22 mouse cellular contexts compared by ENCODE assay signal in genomic region chr6:56913092-56913858, GRCm38 (mm10). TPM values are rescaled to one million over a fixed set of nuclear protein-coding genes. Genes with fewer than 3 reads are reported as not detected.
A peak's percentile ranks its signal among the peaks of the same experiment; 100 is the strongest.
DNase-seq lines count a peak whose midpoint lies in the region; ATAC-seq and TF ChIP-seq lines count a peak whose summit lies in the region.
"Had no signal": no experiment of that assay in that cellular context is flagged by ENCODE, and none has a peak within 500 bp of the region (broad histone marks: within the 10 kb centered on the region; RNA-seq: fewer than 3 reads in every experiment).

No protein-coding gene starts in this region.

- no peak overlapping the region for H3K9ac ChIP-seq in liver, embryonic 11.5 days (ENCODE audit: low read depth, low read length)
- no peak overlapping the region for H3K9ac ChIP-seq in stomach, postnatal 0 days (ENCODE audit: low read length)
- H3K9ac ChIP-seq: limb, embryonic 13.5 days had no signal

- no peaks in the 10 kb centered on the region for H3K27me3 ChIP-seq in erythroblast, embryonic 14.5 days (ENCODE audit: control insufficient read depth)
- no peaks in the 10 kb centered on the region for H3K27me3 ChIP-seq in liver, embryonic 11.5 days (replicated peaks; ENCODE audit: control insufficient read depth, insufficient read depth, low read length)
- H3K27me3 ChIP-seq in stomach, postnatal 0 days (ENCODE audit: control insufficient read depth, insufficient read depth, low read length): no peaks in the 10 kb centered on the region
- H3K27me3 ChIP-seq: limb, embryonic 13.5 days had no signal

- intact Hi-C loops in left cerebral cortex, adult 2 months (cut with DNase I): no loop called here

- TF ChIP-seq CTCF in left cerebral cortex, adult 2 months (IDR thresholded peaks at IDR 0.05): no peak
- no peak for TF ChIP-seq CTCF in stomach, postnatal 0 days (IDR thresholded peaks at IDR 0.05; ENCODE audit: low read depth)

- H3K27ac ChIP-seq in left cerebral cortex, adult 2 months: peak overlapping the region; percentile 69
- H3K27ac ChIP-seq in liver, embryonic 11.5 days (ENCODE audit: low read depth, low read length): peak overlapping the region; percentile 68
- 0 out of 2 replicates have a peak overlapping the region, but pooled peaks have one; percentile 4 for H3K27ac ChIP-seq in stomach, postnatal 0 days (replicated peaks)
- H3K27ac ChIP-seq: heart, adult 2 months; limb, embryonic 13.5 days had no signal

- peak overlapping the region; percentile 50 for H3K4me2 ChIP-seq in liver, embryonic 11.5 days
- H3K4me2 ChIP-seq in stomach, postnatal 0 days (replicated peaks; ENCODE audit: low read depth): no peak overlapping the region
- H3K4me2 ChIP-seq: limb, embryonic 13.5 days had no signal

- H3K4me1 ChIP-seq in erythroblast, embryonic 14.5 days (ENCODE audit: control insufficient read depth): peaks cover 100% of the 10 kb centered on the region
- peaks cover 68% of the 10 kb centered on the region for H3K4me1 ChIP-seq in liver, embryonic 11.5 days (replicated peaks; ENCODE audit: control insufficient read depth, insufficient read depth, low read length)
- no peaks in the 10 kb centered on the region for H3K4me1 ChIP-seq in stomach, postnatal 0 days (replicated peaks; ENCODE audit: control insufficient read depth, insufficient read depth)
- H3K4me1 ChIP-seq: limb, embryonic 13.5 days had no signal

- WGBS in liver, embryonic 11.5 days: 68% methylated on average over 2 of the region's 2 CpGs
- 65% methylated on average over 2 of the region's 2 CpGs for WGBS in stomach, postnatal 0 days

- no peak for ATAC-seq in erythroblast, adult 5-6 weeks (replicated peaks; ENCODE audit: low FRiP score, poor library complexity, severe bottlenecking)
- peak; percentile 32 for ATAC-seq in liver, embryonic 11.5 days (replicated peaks; ENCODE audit: low FRiP score)
- ATAC-seq in stomach, postnatal 0 days (ENCODE audit: low FRiP score, low TSS enrichment): no peak

- no peak for DNase-seq in left cerebral cortex, adult 2 months (ENCODE audit: extremely low spot score in 1 of 2, low spot score in 2 of 2)
- no peak for DNase-seq in left cerebral cortex, adult 18-20 months (ENCODE audit: low spot score in 2 of 2)
- no peak for DNase-seq in liver, embryonic 11.5 days (ENCODE audit: low spot score)
- DNase-seq in stomach, postnatal 0 days (ENCODE audit: low spot score): no peak
- no peak for DNase-seq in cerebellum, adult 8-10 months
- no peak for DNase-seq in neural tube, embryonic 10.5 days (ENCODE audit: extremely low spot score, low spot score)
- DNase-seq: adrenal gland, postnatal 36 days; cerebellum, adult 11-12 months; heart, adult 2 months; kidney, adult 2 months; lung, postnatal 14 days; midbrain, embryonic 14.5 days; thymus, postnatal 36 days had no signal

- H3K9me3 ChIP-seq in erythroblast, embryonic 14.5 days (ENCODE audit: control insufficient read depth, low read length): peaks cover 8% of the 10 kb centered on the region
- peaks cover 6% of the 10 kb centered on the region for H3K9me3 ChIP-seq in liver, embryonic 11.5 days (ENCODE audit: control insufficient read depth, low read length)
- no peaks in the 10 kb centered on the region for H3K9me3 ChIP-seq in stomach, postnatal 0 days (ENCODE audit: control insufficient read depth, low read length)
- H3K9me3 ChIP-seq: limb, embryonic 13.5 days had no signal

- H3K4me3 ChIP-seq in erythroblast, embryonic 14.5 days (replicated peaks): peak overlapping the region; percentile 34
- H3K4me3 ChIP-seq in left cerebral cortex, adult 2 months: no peak overlapping the region
- no peak overlapping the region for H3K4me3 ChIP-seq in liver, embryonic 11.5 days (ENCODE audit: low read depth, low read length)
- H3K4me3 ChIP-seq in stomach, postnatal 0 days (ENCODE audit: low read depth, low read length): no peak overlapping the region
- H3K4me3 ChIP-seq: heart, adult 2 months; limb, embryonic 13.5 days had no signal

- no peak for TF ChIP-seq EP300 in stomach, postnatal 0 days (optimal IDR thresholded peaks at IDR 0.05)

- peaks cover 86% of the 10 kb centered on the region for H3K36me3 ChIP-seq in erythroblast, embryonic 14.5 days (ENCODE audit: control insufficient read depth)
- no peaks in the 10 kb centered on the region; the same call in 1 of the 2 replicates for H3K36me3 ChIP-seq in liver, embryonic 11.5 days (ENCODE audit: control insufficient read depth, insufficient read depth, low read length)
- no peaks in the 10 kb centered on the region for H3K36me3 ChIP-seq in stomach, postnatal 0 days (ENCODE audit: control insufficient read depth, insufficient read depth, low read length)
- H3K36me3 ChIP-seq: limb, embryonic 13.5 days had no signal

RNA-seq across cellular contexts. Expression of gene Nt5c3, which starts 10.5 kb away (rescaled TPM):
- 21.3 and 22.9 TPM in 2 replicates for polyA plus RNA-seq in erythroblast, embryonic 14.5 days (2012)
- total RNA-seq in erythroblast, adult 5-6 weeks (2015; ENCODE audit: low replicate concordance): 1,582 and 1,701 TPM in 2 replicates
- 1,564 and 2,163 TPM in 2 replicates for total RNA-seq in erythroblast, adult 5-6 weeks (2017; ENCODE audit: low replicate concordance)
- total RNA-seq in left cerebral cortex, adult 2 months (2021): 10 to 100 TPM; 56.1 to 56.6 TPM
- 10 to 100 TPM; 57.1 to 60.8 TPM for total RNA-seq in left cerebral cortex, adult 18-20 months (2021)
- polyA plus RNA-seq in liver, embryonic 11.5 days (2014; fragmentation: Nextera tagmentation; extraction: Ambion mirVana): 164 and 171 TPM in 2 replicates
- 123 and 124 TPM in 2 replicates for polyA plus RNA-seq in stomach, postnatal 0 days (2015; fragmentation: Nextera tagmentation; extraction: Ambion mirVana)

RNA-seq across cellular contexts. Expression of gene Vmn1r4, which starts 10.5 kb away (rescaled TPM):
- 0.02 TPM in 1 of 2 replicates, not detected in the other for polyA plus RNA-seq in erythroblast, embryonic 14.5 days (2012)
- 1.5 TPM in 1 of 2 replicates, not detected in the other for total RNA-seq in erythroblast, adult 5-6 weeks (2015; ENCODE audit: low replicate concordance)
- 0.56 and 1.7 TPM in 2 replicates for total RNA-seq in erythroblast, adult 5-6 weeks (2017; ENCODE audit: low replicate concordance)
- total RNA-seq in left cerebral cortex, adult 2 months (2021): under 1 TPM; 0.16 to 0.27 TPM
- under 1 TPM; 0.16 to 0.42 TPM for total RNA-seq in left cerebral cortex, adult 18-20 months (2021)
- polyA plus RNA-seq in liver, embryonic 11.5 days (2014; fragmentation: Nextera tagmentation; extraction: Ambion mirVana): 0.18 and 0.57 TPM in 2 replicates
- polyA plus RNA-seq in stomach, postnatal 0 days (2015; fragmentation: Nextera tagmentation; extraction: Ambion mirVana): 0.12 and 0.29 TPM in 2 replicates
- polyA plus RNA-seq: large intestine, adult 2 months; small intestine, adult 2 months had no signal

RNA-seq across cellular contexts. Expression of gene Vmn1r5, which starts 56.8 kb away (rescaled TPM):
- polyA plus RNA-seq in erythroblast, embryonic 14.5 days (2012): not detected in 2 replicates
- 0.77 TPM in 1 of 2 replicates, not detected in the other for total RNA-seq in erythroblast, adult 5-6 weeks (2015; ENCODE audit: low replicate concordance)
- not detected in 2 replicates for total RNA-seq in erythroblast, adult 5-6 weeks (2017; ENCODE audit: low replicate concordance)
- total RNA-seq in left cerebral cortex, adult 2 months (2021): not detected
- total RNA-seq in left cerebral cortex, adult 18-20 months (2021): not detected
- polyA plus RNA-seq in liver, embryonic 11.5 days (2014; fragmentation: Nextera tagmentation; extraction: Ambion mirVana): not detected in 2 replicates
- polyA plus RNA-seq in stomach, postnatal 0 days (2015; fragmentation: Nextera tagmentation; extraction: Ambion mirVana): not detected in 2 replicates
- total RNA-seq: adrenal gland, postnatal 36 days; heart, adult 2 months; left cerebral cortex, adult 8-10 months had no signal
- polyA plus RNA-seq: heart, adult 2 months; hindbrain, embryonic 11.5 days; kidney, adult 2 months; large intestine, adult 2 months; limb, embryonic 13.5 days; midbrain, embryonic 14.5 days; neural tube, embryonic 11.5 days; small intestine, adult 2 months; stomach, embryonic 16.5 days had no signal

Comparison
In these comparisons a context has a peak if more than half of its experiments do, and no peak if none do; other contexts are left out.
1. H3K27ac ChIP-seq: peak in every context shown above with its lines; median percentile 69 in left cerebral cortex, adult 2 months; 68 in liver, embryonic 11.5 days; 4 in stomach, postnatal 0 days.
2. RNA of gene Nt5c3, which starts 10.5 kb away (total RNA-seq): 1,564 to 2,163 TPM in erythroblast, adult 5-6 weeks; 57.1 to 60.8 TPM in left cerebral cortex, adult 18-20 months and 56.1 to 56.6 TPM in left cerebral cortex, adult 2 months; every median in the first group is over 10 times any median in the second.